In the genomic region with DNA sequence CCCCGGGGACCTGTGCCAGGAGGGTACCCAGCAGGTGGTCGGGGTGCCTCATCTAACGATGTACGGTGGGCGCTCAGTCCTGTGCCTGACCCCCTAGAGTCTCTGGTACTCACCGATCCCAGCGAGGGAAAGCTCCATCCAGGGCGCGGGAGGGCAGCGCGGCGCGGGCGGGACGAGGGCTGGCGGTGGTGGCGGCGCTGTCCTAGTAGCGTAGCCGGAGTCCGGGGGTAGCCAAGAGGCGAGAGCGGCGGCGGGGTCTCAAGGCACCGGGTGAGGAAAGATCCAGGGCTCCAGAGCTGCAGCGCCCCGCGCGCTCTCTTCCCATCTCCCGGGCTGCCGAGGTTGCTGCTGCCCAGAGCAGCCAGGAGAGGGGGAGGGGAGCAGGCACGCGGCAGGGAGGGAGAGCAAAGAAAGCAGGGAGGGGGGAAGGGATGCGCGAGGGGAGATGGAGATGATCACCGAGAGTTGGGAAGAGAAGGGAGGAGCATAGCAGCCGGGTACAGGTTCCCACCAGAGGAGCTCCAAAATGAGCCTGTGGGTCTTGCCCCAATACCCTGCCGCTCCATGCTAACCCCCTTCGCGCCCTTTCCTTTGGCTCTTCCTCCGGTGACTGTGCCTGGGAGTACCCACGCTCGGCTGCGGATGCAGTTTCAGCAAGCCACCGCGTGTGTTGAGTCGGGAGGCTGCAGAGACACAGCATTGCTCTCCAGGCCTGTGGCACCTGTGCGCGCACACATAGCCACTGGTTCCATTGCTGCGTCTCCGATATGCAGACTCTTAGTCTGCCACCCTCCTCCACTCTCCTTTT, we compare ENCODE assay signal across 8 mouse cellular contexts. TPM values are rescaled to one million over a fixed set of nuclear protein-coding genes. Genes with fewer than 3 reads are reported as not detected.
DNase-seq lines count a peak whose midpoint lies in the region; ATAC-seq and TF ChIP-seq lines count a peak whose summit lies in the region.

Gene Fut9 (minus strand): TSS at position 769 of the 808 bp plus-strand sequence.

- TF ChIP-seq EP300 in ES-Bruce4 (IDR thresholded peaks at IDR 0.05; ENCODE audit: insufficient read depth, low read depth, low read length): peak; percentile 65

- ATAC-seq in embryonic facial prominence, embryonic 15.5 days (ENCODE audit: insufficient number of reproducible peaks, low FRiP score, low TSS enrichment, low read depth): peak; percentile 81
- ATAC-seq in intestine, postnatal 0 days: no peak
- ATAC-seq in midbrain, postnatal 0 days (ENCODE audit: low FRiP score): peak; percentile 92

- H3K4me2 ChIP-seq in embryonic facial prominence, embryonic 15.5 days (replicated peaks): peak within 1 kb of the TSS; percentile 94
- H3K4me2 ChIP-seq in intestine, postnatal 0 days (replicated peaks; ENCODE audit: low read depth): peak within 1 kb of the TSS; percentile 51
- H3K4me2 ChIP-seq in midbrain, postnatal 0 days (ENCODE audit: low read depth, low read length, poor library complexity, severe bottlenecking): peak within 1 kb of the TSS; percentile 68

- peak; percentile 94 for DNase-seq in ZHBTc4 (ENCODE audit: low read depth, low spot score)
- DNase-seq in left cerebral cortex, adult 9 months (ENCODE audit: low spot score in 2 of 2): peak; percentile 62 to 81
- DNase-seq in midbrain, postnatal 0 days (ENCODE audit: low spot score): peak; percentile 88
- DNase-seq in urinary bladder, postnatal 14 days (ENCODE audit: low spot score): peak; percentile 41
- no peak for DNase-seq in lung, postnatal 10 days

- no peaks in the 10 kb centered on the region for H3K4me1 ChIP-seq in ES-Bruce4 (ENCODE audit: control insufficient read depth, insufficient read depth, low read length)
- peaks cover 12% of the 10 kb centered on the region for H3K4me1 ChIP-seq in embryonic facial prominence, embryonic 15.5 days
- H3K4me1 ChIP-seq in intestine, postnatal 0 days (replicated peaks; ENCODE audit: control insufficient read depth, insufficient read depth, low read length): no peaks in the 10 kb centered on the region
- 0 out of 2 replicates have a peak, but pooled peaks cover 2% of the 10 kb centered on the region for H3K4me1 ChIP-seq in midbrain, postnatal 0 days (ENCODE audit: insufficient read depth, low read length)

- 0 out of 2 replicates have a peak, but pooled peaks cover 2% of the 10 kb centered on the region for H3K36me3 ChIP-seq in ES-Bruce4 (ENCODE audit: control insufficient read depth, insufficient read depth, low read length, poor library complexity, severe bottlenecking)
- H3K36me3 ChIP-seq in embryonic facial prominence, embryonic 15.5 days: no peaks in the 10 kb centered on the region
- no peaks in the 10 kb centered on the region for H3K36me3 ChIP-seq in intestine, postnatal 0 days (ENCODE audit: control insufficient read depth, insufficient read depth)
- H3K36me3 ChIP-seq in midbrain, postnatal 0 days (ENCODE audit: insufficient read depth, low read length): no peaks in the 10 kb centered on the region

- peak within 1 kb of the TSS; percentile 94 for H3K4me3 ChIP-seq in ES-Bruce4 (ENCODE audit: low read depth, low read length)
- peak within 1 kb of the TSS; percentile 49 for H3K4me3 ChIP-seq in embryonic facial prominence, embryonic 15.5 days (replicated peaks)
- peak within 1 kb of the TSS; percentile 12; the same call in 1 of the 2 replicates for H3K4me3 ChIP-seq in intestine, postnatal 0 days (ENCODE audit: low read depth, low read length)
- H3K4me3 ChIP-seq in midbrain, postnatal 0 days (ENCODE audit: low read depth, low read length): peak within 1 kb of the TSS; percentile 75

- H3K27me3 ChIP-seq in ES-Bruce4 (ENCODE audit: control insufficient read depth, insufficient read depth, low read length, poor library complexity, severe bottlenecking): no peaks in the 10 kb centered on the region
- H3K27me3 ChIP-seq in embryonic facial prominence, embryonic 15.5 days: peaks cover 9% of the 10 kb centered on the region
- 0 out of 2 replicates have a peak, but pooled peaks cover 9% of the 10 kb centered on the region for H3K27me3 ChIP-seq in intestine, postnatal 0 days (replicated peaks; ENCODE audit: control insufficient read depth, insufficient read depth, low read length)
- H3K27me3 ChIP-seq in midbrain, postnatal 0 days (ENCODE audit: insufficient read depth, low read length): no peaks in the 10 kb centered on the region

- H3K9ac ChIP-seq in ES-Bruce4 (ENCODE audit: low read depth, poor library complexity, severe bottlenecking): peak within 1 kb of the TSS; percentile 78
- 0 out of 2 replicates have a peak within 1 kb of the TSS, but pooled peaks have one; percentile 23 for H3K9ac ChIP-seq in embryonic facial prominence, embryonic 15.5 days
- H3K9ac ChIP-seq in intestine, postnatal 0 days (ENCODE audit: low read depth, low read length): no peak within 1 kb of the TSS
- H3K9ac ChIP-seq in midbrain, postnatal 0 days (replicated peaks; ENCODE audit: low read length, poor library complexity, severe bottlenecking): peak within 1 kb of the TSS; percentile 79

- peak within 1 kb of the TSS; percentile 30; the same call in 1 of the 2 replicates for H3K27ac ChIP-seq in ES-Bruce4 (ENCODE audit: insufficient read depth, low read length)
- no peak within 1 kb of the TSS for H3K27ac ChIP-seq in embryonic facial prominence, embryonic 15.5 days (replicated peaks)
- no peak within 1 kb of the TSS for H3K27ac ChIP-seq in intestine, postnatal 0 days (ENCODE audit: low read depth, low read length)
- peak within 1 kb of the TSS; percentile 94 for H3K27ac ChIP-seq in midbrain, postnatal 0 days (ENCODE audit: low read depth, low read length)

- no peak for TF ChIP-seq CTCF in ES-Bruce4 (IDR thresholded peaks at IDR 0.05; ENCODE audit: low read depth, low read length)
- no peak for TF ChIP-seq CTCF in intestine, postnatal 0 days (IDR thresholded peaks at IDR 0.05; ENCODE audit: low read depth)
- TF ChIP-seq CTCF in midbrain, postnatal 0 days (IDR thresholded peaks at IDR 0.05): no peak; the same call in 1 of the 2 replicates

- WGBS in embryonic facial prominence, embryonic 15.5 days: under 1% methylated on average over 51 of the region's 52 CpGs
- WGBS in intestine, postnatal 0 days: 1% methylated on average over 48 of the region's 52 CpGs
- WGBS in midbrain, postnatal 0 days: under 1% methylated on average over 50 of the region's 52 CpGs

- no peaks in the 10 kb centered on the region for H3K9me3 ChIP-seq in ES-Bruce4 (replicated peaks; ENCODE audit: control insufficient read depth, insufficient read depth, low read length, poor library complexity, severe bottlenecking)
- H3K9me3 ChIP-seq in embryonic facial prominence, embryonic 15.5 days (replicated peaks): no peaks in the 10 kb centered on the region
- no peaks in the 10 kb centered on the region for H3K9me3 ChIP-seq in intestine, postnatal 0 days (ENCODE audit: control insufficient read depth)
- H3K9me3 ChIP-seq in midbrain, postnatal 0 days (ENCODE audit: low read length): no peaks in the 10 kb centered on the region

- no peak for TF ChIP-seq POLR2A in ES-Bruce4 (IDR thresholded peaks at IDR 0.05; ENCODE audit: insufficient read depth, low read length)

RNA-seq across cellular contexts. Expression of gene Fut9, which starts in this region (rescaled TPM):
- polyA plus RNA-seq in ES-Bruce4 (2011; ENCODE audit: insufficient read depth, insufficient read length, low read depth, missing spikeins): 21.7 and 23.0 TPM in 2 replicates
- 0.57 and 0.79 TPM in 2 replicates for polyA plus RNA-seq in embryonic facial prominence, embryonic 15.5 days (2015; fragmentation: Nextera tagmentation; extraction: Ambion mirVana)
- polyA plus RNA-seq in intestine, postnatal 0 days (2015; fragmentation: Nextera tagmentation; extraction: Ambion mirVana): 0.03 and 0.05 TPM in 2 replicates
- 44.5 and 57.1 TPM in 2 replicates for total RNA-seq in midbrain, postnatal 0 days (2014; rRNA removed)
- 18.7 and 21.7 TPM in 2 replicates for polyA plus RNA-seq in midbrain, postnatal 0 days (2015; fragmentation: Nextera tagmentation; extraction: Ambion mirVana)

Comparison
In these comparisons a context has a peak if more than half of its experiments do, and no peak if none do; other contexts are left out.
1. RNA of gene Fut9 (polyA plus RNA-seq): 21.7 to 23.0 TPM in ES-Bruce4 and 18.7 to 21.7 TPM in midbrain, postnatal 0 days; 0.57 to 0.79 TPM in embryonic facial prominence, embryonic 15.5 days and 0.03 to 0.05 TPM in intestine, postnatal 0 days; every median in the first group is over 10 times any median in the second.
2. Peak in ATAC-seq, H3K4me3 ChIP-seq, H3K9ac ChIP-seq and H3K4me2 ChIP-seq in embryonic facial prominence, embryonic 15.5 days; RNA of the gene not detected or under 1 TPM.
3. H3K27ac ChIP-seq: peak in ES-Bruce4 (single experiment) and midbrain, postnatal 0 days (single experiment); none in embryonic facial prominence, embryonic 15.5 days (single experiment) and intestine, postnatal 0 days (single experiment).
4. H3K4me3 ChIP-seq: peak in every context shown above with its lines; median percentile 94 in ES-Bruce4; 75 in midbrain, postnatal 0 days; 49 in embryonic facial prominence, embryonic 15.5 days; 12 in intestine, postnatal 0 days.
5. Peak in every context shown above with its lines, with median percentiles within 50 percentile points of each other: H3K4me2 ChIP-seq.